Mouse (Mus musculus) erythroid progenitor cell, adult 5-6 weeks (primary cell): ENCODE measurements around the gene Skint11. TPM values are rescaled to one million over a fixed set of nuclear protein-coding genes. Genes with fewer than 3 reads are reported as not detected.
"Not testable (repeated sequence)": the region's sequence is repeated elsewhere in the genome, so short reads cannot be mapped to it uniquely, and the experiment has no call there.

Source experiments
- ATAC-seq: replicated peaks from 2 replicates; pipeline ENCODE4 v1.8.0; 2016; ENCODE audit warnings: moderate number of reproducible peaks, mild to moderate bottlenecking, moderate TSS enrichment, inconsistent platforms; ENCODE audit not compliant: poor library complexity, low FRiP score, severe bottlenecking
- total RNA-seq, 2 experiments: library from RNA; stranded (forward) in 1 of 2; stranded (reverse) in 1 of 2; fragments of 150-400 nt in 1 of 2; fragments of 186-747, 209-891 nt in 1 of 2; gene quantifications; 2 replicates each; pipeline versions ENCODE4 v1.2.3 to v1.2.4; 2015 to 2017; ENCODE audit warnings: low replicate concordance in 2 of 2

Skint11 gene
- total RNA-seq (2015; ENCODE audit: low replicate concordance): not detected in 2 replicates
- not detected in 2 replicates for total RNA-seq (2017; ENCODE audit: low replicate concordance)

- no peak for ATAC-seq
Observed at GRCm38 (mm10) chr4:114163084-114163483, at the start of gene Skint11. Gene Skint11, plus strand, starts transcription at chr4:114163384.

GRCm38 (mm10) chr4:114161149-114161548 is 2.0 kb upstream of the Skint11 start:
- no peak for ATAC-seq

GRCm38 (mm10) chr4:114172898-114173297 is 9.7 kb downstream of the Skint11 start:
- ATAC-seq: not testable (repeated sequence)

GRCm38 (mm10) chr4:114256906-114257305 is 93.7 kb downstream of the Skint11 start:
- ATAC-seq: not testable (repeated sequence)

Other genes starting within 250 kb of the Skint11 start
- gene Skint5, start 163.9 kb upstream of the Skint11 start, total RNA-seq (2015; ENCODE audit: low replicate concordance): not detected in 2 replicates
- gene Skint5, start 163.9 kb upstream of the Skint11 start, total RNA-seq (2017; ENCODE audit: low replicate concordance): not detected in 2 replicates
- gene Trabd2b, start 243.3 kb downstream of the Skint11 start, total RNA-seq (2015; ENCODE audit: low replicate concordance): not detected in 2 replicates
- gene Trabd2b, start 243.3 kb downstream of the Skint11 start, total RNA-seq (2017; ENCODE audit: low replicate concordance): not detected in 2 replicates